In genomic region chr2:4421757-4422156, GRCm38 (mm10) we compare ENCODE assay signal across 10 mouse cellular contexts.
DNase-seq lines count a peak whose midpoint lies in the region; ATAC-seq lines count a peak whose summit lies in the region.
"Had no signal": no experiment of that assay in that cellular context is flagged by ENCODE, and none has a peak within 500 bp of the region (broad histone marks: within the 10 kb centered on the region; RNA-seq: fewer than 3 reads in every experiment).

No protein-coding gene starts in this region.

- H3K4me1 ChIP-seq in brown adipose tissue, adult 24 weeks (ENCODE audit: control insufficient read depth, insufficient read depth, insufficient read length, low read length) = peaks cover 5% of the 10 kb centered on the region; the same call in 1 of the 2 replicates
- no peaks in the 10 kb centered on the region for H3K4me1 ChIP-seq in heart, embryonic 16.5 days (ENCODE audit: control insufficient read depth, insufficient read depth, low read length)
- H3K4me1 ChIP-seq in limb, embryonic 12.5 days (replicated peaks) = peaks cover 29% of the 10 kb centered on the region
- H3K4me1 ChIP-seq: liver, embryonic 15.5 days had no signal

- H3K27me3 ChIP-seq in heart, embryonic 16.5 days (ENCODE audit: control insufficient read depth, insufficient read depth, low read length) = no peaks in the 10 kb centered on the region
- H3K27me3 ChIP-seq in limb, embryonic 12.5 days = no peaks in the 10 kb centered on the region
- H3K27me3 ChIP-seq: hindbrain, embryonic 15.5 days; liver, embryonic 15.5 days had no signal

- peak overlapping the region; percentile 71 for H3K27ac ChIP-seq in brown adipose tissue, adult 24 weeks (replicated peaks; ENCODE audit: low read depth, low read length)
- no peak overlapping the region for H3K27ac ChIP-seq in heart, embryonic 16.5 days (ENCODE audit: low read length)
- H3K27ac ChIP-seq in limb, embryonic 12.5 days = peak overlapping the region; percentile 64
- H3K27ac ChIP-seq: hindbrain, embryonic 15.5 days; liver, embryonic 15.5 days had no signal

- peak; percentile 18 for DNase-seq in ES-CJ7 (ENCODE audit: low read depth, low spot score)
- DNase-seq in right cerebral cortex, adult 18-20 months = no peak
- no peak for DNase-seq in right cerebral cortex, postnatal 36 days (ENCODE audit: low spot score in 2 of 2)
- no peak for DNase-seq in B cell, adult 2 months
- DNase-seq: layer of hippocampus, postnatal 36 days had no signal

- WGBS in heart, embryonic 16.5 days = 42% methylated on average over 2 of the region's 2 CpGs
- 15% methylated on average over 2 of the region's 2 CpGs for WGBS in limb, embryonic 12.5 days

- H3K36me3 ChIP-seq in heart, embryonic 16.5 days (ENCODE audit: control insufficient read depth, insufficient read depth) = no peaks in the 10 kb centered on the region
- H3K36me3 ChIP-seq in limb, embryonic 12.5 days = peaks cover 5% of the 10 kb centered on the region; the same call in 1 of the 2 replicates
- H3K36me3 ChIP-seq: hindbrain, embryonic 15.5 days; liver, embryonic 15.5 days had no signal

- ATAC-seq in heart, embryonic 16.5 days (replicated peaks; ENCODE audit: extremely low read depth, insufficient read depth, low FRiP score) = 0 out of 2 replicates have a peak, but pooled peaks have one; percentile 41
- ATAC-seq in limb, embryonic 12.5 days (ENCODE audit: insufficient number of reproducible peaks, insufficient read depth, low FRiP score, low TSS enrichment, low read depth) = no peak

- no peak overlapping the region for H3K9ac ChIP-seq in heart, embryonic 16.5 days (ENCODE audit: low read length)
- H3K9ac ChIP-seq in limb, embryonic 12.5 days (replicated peaks) = no peak overlapping the region
- H3K9ac ChIP-seq: hindbrain, embryonic 15.5 days; liver, embryonic 15.5 days had no signal

- no peaks in the 10 kb centered on the region for H3K9me3 ChIP-seq in heart, embryonic 16.5 days (replicated peaks; ENCODE audit: control insufficient read depth, low read length)
- H3K9me3 ChIP-seq in limb, embryonic 12.5 days = no peaks in the 10 kb centered on the region
- H3K9me3 ChIP-seq: hindbrain, embryonic 15.5 days; liver, embryonic 15.5 days had no signal

- H3K4me2 ChIP-seq in heart, embryonic 16.5 days (ENCODE audit: low read depth, low read length) = no peak overlapping the region
- H3K4me2 ChIP-seq in limb, embryonic 12.5 days = no peak overlapping the region
- H3K4me2 ChIP-seq: hindbrain, embryonic 15.5 days; liver, embryonic 15.5 days had no signal

- no peak overlapping the region for H3K4me3 ChIP-seq in brown adipose tissue, adult 24 weeks (ENCODE audit: insufficient read depth, low read depth, low read length)
- no peak overlapping the region for H3K4me3 ChIP-seq in heart, embryonic 16.5 days (ENCODE audit: low read length)
- H3K4me3 ChIP-seq in limb, embryonic 12.5 days (replicated peaks) = no peak overlapping the region
- H3K4me3 ChIP-seq: hindbrain, embryonic 15.5 days; liver, embryonic 15.5 days had no signal
